Mouse (Mus musculus) lung, postnatal 10 days (tissue): Measurements from ENCODE around the gene Chuk.

Experiments
- DNase-seq: peaks from one replicate; pipeline ENCODE4 v3.0.0; 2021

The Chuk gene

DNA sequence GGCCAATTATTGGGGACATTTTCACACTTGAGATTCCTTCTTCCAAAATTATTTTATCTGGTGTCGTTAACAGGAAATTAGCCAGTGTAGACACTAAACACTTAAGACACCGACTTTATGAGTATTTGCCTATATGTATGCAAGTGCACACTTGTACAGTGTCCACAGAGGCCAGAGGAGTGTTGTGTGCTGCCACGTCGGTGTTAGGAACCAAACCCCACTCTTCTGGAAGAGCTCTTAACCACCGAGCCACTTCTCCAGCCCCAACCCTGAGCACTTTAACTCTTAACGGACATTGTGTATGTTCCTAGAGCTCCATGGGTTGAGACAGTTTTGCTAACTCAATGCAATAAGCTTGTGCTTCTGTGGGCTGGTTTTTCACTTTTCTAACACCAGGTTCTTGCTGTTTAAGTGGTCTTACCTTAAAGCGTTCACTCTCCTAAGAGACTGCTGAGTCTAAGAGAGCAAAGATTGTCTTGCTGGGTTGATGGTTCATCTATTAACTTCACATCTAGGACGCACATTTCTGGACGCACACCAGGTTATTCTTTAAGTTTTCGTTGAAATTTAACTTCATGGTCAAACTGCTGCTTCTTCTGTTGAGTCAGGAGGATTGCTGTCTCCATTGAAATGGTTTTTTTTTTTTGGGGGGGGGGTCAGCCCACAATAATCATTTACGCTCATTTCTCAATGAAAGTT is 75.1 kb downstream of the Chuk start:
- DNase-seq, result no peak

DNA sequence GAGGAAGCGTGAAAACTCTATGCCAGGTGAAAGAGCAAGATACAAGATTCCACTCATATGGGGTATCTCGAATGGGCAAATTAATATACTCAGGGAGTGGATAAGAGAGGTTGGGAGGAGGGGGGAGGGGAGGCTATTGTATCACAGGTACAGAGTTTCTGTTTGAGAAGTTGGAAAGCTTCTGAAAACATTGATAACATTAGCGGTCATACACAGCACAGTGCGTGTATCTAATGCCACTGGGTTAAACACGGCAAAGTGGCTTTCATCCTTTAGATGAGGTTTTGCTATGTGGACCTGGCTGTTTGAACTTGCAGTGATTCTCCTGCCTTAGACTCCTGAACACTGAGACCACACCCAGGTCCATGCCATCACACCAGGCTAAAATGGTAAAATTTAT is 77.3 kb downstream of the Chuk start:
- DNase-seq, result no peak

DNA sequence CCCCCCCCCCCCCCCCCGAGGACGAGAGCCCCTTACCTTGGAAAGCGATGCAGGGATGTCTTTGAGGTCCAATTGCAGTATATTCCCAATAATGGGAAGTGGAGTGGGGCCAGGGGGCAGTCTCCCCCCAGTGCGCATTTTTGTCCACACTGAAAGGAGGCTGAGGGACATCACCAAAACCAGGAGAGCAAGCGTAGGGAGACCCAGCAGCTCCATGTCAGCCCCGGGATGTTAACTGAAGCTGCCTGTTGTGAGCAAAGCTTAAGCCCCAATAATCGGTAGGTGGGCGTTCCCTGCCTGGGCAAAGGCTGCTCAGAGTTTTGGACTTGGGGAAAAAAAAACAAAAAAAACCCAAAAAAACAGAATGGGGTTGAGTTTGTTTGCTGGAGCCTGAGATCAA is 78.3 kb downstream of the Chuk start, which contains the start of gene Cyp2c23:
Gene Cyp2c23, minus strand, starts transcription at position 237 of the 400 bp plus-strand sequence.
- DNase-seq, result no peak

DNA sequence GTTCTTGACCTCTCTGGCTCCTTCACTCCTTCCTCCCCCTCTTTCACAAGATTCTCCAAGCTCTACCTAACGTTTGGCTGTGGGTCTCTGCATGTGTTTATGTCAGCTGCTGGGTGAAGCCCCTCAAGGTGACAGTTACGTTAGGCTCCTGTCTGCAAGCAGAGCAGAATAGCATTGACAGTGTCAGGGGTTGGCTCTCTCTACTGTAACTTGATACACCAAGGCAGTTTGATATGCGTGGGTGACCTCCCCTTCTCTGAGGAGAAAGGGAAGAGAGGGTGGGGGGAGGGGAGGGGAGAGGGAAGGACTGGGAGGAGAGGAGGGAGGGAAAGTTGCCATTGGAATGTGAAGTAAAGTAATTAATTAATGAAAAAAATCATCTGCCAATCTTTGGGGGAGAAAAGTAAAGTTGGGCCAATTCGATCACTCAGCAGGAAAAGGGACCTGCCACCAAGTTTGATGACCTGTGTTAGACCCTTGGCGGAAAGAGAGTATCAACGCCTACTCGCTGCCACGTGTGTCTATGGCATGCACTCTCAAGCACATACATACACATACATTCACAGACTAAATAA is 80.2 kb downstream of the Chuk start:
- no peak for DNase-seq

DNA sequence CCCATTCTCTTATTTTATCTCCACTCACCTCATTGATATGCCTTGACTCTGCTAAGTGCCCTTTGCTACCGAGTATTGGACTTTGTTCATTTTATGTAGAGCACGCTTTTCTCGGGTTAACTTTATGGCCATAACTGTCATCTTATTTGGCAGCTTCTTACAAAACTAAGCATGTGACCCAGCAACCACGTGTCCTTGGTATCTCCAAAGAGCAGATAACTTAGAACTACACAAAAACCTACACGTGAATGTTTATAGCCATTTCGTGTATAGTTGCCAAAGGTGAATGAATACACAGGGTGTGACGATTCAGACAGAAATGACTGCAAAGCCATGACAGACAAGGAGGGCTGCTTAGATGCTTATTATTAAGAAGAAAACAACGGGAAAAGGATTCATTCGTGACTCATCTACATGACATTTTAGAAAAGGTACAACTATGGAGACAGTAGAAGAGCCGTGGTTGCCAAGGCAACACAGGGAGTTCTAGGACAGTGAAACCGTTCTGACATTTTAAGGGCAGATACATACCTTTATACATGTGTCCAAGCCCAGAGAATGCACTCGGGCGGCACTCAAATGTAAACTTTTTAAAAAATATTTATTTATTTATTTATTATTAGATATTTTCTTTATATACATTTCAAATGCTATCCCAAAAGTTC is 82.2 kb downstream of the Chuk start:
- no peak for DNase-seq
